Mouse (Mus musculus) embryonic facial prominence, embryonic 11.5 days (tissue): Measurements from ENCODE around the gene Slc24a4. TPM values are rescaled to one million over a fixed set of nuclear protein-coding genes. Genes with fewer than 3 reads are reported as not detected.

Source experiments
- ATAC-seq: fragments of 200-750 bp; cut with Nextera tagmentation; replicated peaks from 2 replicates; pipeline ENCODE4 v1.8.0; 2017; ENCODE audit warnings: low read depth; ENCODE audit not compliant: insufficient number of reproducible peaks, low FRiP score, low TSS enrichment
- DNase-seq: peaks from one replicate; pipeline ENCODE4 v3.0.0-alpha.2; 2015; ENCODE audit warnings: low spot score
- H3K27ac ChIP-seq: fragments of 300-500 bp; sonication (generic); replicated peaks from 2 replicates; pipeline ENCODE4 v1.5.1; 2014; ENCODE audit warnings: mild to moderate bottlenecking, low read depth, low read length, control low read depth
- H3K27me3 ChIP-seq: fragments of 300-500 bp; sonication (generic); 2 replicates; pipeline ENCODE4 v1.6.1; 2014; ENCODE audit warnings: mild to moderate bottlenecking, low read length, moderate library complexity, mixed read lengths; ENCODE audit not compliant: control insufficient read depth, insufficient read depth
- H3K36me3 ChIP-seq: fragments of 300-500 bp; sonication (generic); replicated peaks from 2 replicates; pipeline ENCODE4 v1.6.1; 2014; ENCODE audit warnings: low read depth, mild to moderate bottlenecking, low read length, moderate library complexity, mixed read lengths; ENCODE audit not compliant: control insufficient read depth, insufficient read depth
- H3K4me1 ChIP-seq: fragments of 300-500 bp; sonication (generic); 2 replicates; pipeline ENCODE4 v1.6.1; 2014; ENCODE audit warnings: low read length, mixed read lengths; ENCODE audit not compliant: control insufficient read depth, insufficient read depth
- H3K4me2 ChIP-seq: fragments of 300-500 bp; sonication (generic); 2 replicates; pipeline ENCODE4 v1.6.1; 2014; ENCODE audit warnings: low read depth, mild to moderate bottlenecking, control low read depth, low read length, moderate library complexity
- H3K4me3 ChIP-seq: fragments of 300-500 bp; sonication (generic); 2 replicates; pipeline ENCODE4 v1.5.1; 2014; ENCODE audit warnings: low read depth, low read length, control low read depth
- H3K9ac ChIP-seq: fragments of 300-500 bp; sonication (generic); replicated peaks from 2 replicates; pipeline ENCODE4 v1.6.1; 2014; ENCODE audit warnings: mild to moderate bottlenecking, control low read depth, low read length
- H3K9me3 ChIP-seq: fragments of 300-500 bp; sonication (generic); replicated peaks from 2 replicates; pipeline ENCODE4 v1.6.1; 2016; ENCODE audit warnings: mild to moderate bottlenecking, low read length, inconsistent platforms, mixed read lengths; ENCODE audit not compliant: control insufficient read depth
- WGBS: fragments of 180-500 bp; shearing (Covaris S2); extraction: QIAGEN DNeasy Blood & Tissue Kit; methylation state at CpG from one replicate; pipeline ENCODE4 v1.1.7; 2014; 5-methylcytosine and 5-hydroxymethylcytosine counted together
- polyA plus RNA-seq: library from polyadenylated mRNA; unstranded; fragments of >200 nt; fragmentation: Nextera tagmentation; extraction: Ambion mirVana; gene quantifications from 2 replicates; pipeline ENCODE4 v1.2.1, GENCODE M21; 2014

Gene Slc24a4
- polyA plus RNA-seq, 1 experiment from 2014 or later = 0.24 TPM

DNA sequence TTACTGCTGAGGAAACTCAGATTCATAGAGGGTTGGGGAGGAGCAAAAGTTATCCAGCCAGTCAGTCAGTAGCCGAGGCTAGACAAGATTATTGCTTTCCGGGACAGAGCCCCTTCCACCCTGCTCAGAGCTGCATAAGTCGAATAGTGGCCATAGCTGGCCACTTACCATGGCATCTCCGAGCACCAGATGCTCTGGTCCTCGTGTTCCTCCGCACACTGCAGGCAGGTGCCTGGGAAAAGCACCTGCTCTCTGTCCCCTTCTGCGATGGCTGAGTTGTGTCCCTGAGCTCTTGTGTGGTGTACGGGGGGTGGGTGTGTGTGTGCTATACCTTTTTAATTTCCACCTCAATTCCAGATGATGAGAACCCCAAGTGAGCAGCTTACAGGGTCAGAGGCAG is 167.1 kb downstream of the Slc24a4 start:
- DNase-seq (no peak), ATAC-seq (no peak)
- Histone ChIP-seq H3K4me2 (no peak overlapping the region), H3K9ac (no peak overlapping the region), H3K27me3 (no peaks in the 10 kb centered on the region), H3K36me3 (no peaks in the 10 kb centered on the region), H3K4me1 (no peaks in the 10 kb centered on the region), H3K9me3 (no peaks in the 10 kb centered on the region), H3K4me3 (no peak overlapping the region), H3K27ac (no peak overlapping the region)
- 79% methylated on average over 8 of the region's 8 CpGs for WGBS

DNA sequence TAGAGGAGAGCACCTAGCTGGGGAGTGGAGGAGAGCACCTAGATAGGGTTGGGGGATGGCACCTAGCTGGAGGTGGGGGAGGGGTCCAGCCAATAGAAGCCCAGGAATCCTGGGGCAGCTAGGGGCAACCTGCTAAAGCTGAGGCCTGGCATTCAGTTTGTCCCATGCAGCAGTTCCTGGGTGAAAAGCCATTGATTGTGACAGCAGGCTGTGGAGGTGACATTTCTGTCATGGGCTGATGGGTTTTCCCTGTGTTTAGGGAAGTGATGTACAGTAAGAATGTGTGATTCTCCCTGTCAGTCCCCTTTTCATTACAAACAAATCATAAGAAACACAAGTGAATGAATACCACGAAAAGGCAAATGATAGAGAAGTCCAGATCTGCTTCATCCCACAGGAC is 167.8 kb downstream of the Slc24a4 start:
- Histone ChIP-seq H3K36me3 (no peaks in the 10 kb centered on the region), H3K9me3 (no peaks in the 10 kb centered on the region), H3K9ac (no peak overlapping the region), H3K4me3 (no peak overlapping the region), H3K27me3 (no peaks in the 10 kb centered on the region), H3K27ac (no peak overlapping the region), H3K4me1 (no peaks in the 10 kb centered on the region), H3K4me2 (no peak overlapping the region)
- no peak for DNase-seq
- 94% methylated on average over 1 of the region's 1 CpGs for WGBS
- ATAC-seq = no peak

DNA sequence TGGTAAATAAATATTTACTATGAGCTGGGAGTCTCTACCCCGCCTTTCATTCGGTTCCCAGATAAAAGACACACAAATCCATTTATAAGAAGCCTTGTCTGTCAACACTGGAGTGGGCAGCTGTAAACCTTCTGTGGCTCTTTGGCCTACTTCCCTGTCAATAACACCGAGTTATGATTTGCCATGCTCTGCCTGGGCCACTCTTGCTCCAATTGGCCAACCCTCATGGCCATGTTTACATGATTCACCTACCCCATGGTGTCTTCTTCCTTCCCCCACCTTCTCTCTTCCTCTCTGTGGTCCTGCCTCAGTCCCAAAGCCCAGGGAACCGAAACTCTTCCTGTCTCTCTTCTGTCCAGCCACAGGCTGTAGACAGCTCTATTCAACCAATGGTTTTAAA is 168.4 kb downstream of the Slc24a4 start:
- no peaks in the 10 kb centered on the region for H3K9me3 ChIP-seq
- H3K9ac ChIP-seq = no peak overlapping the region
- DNase-seq (no peak), ATAC-seq (no peak)
- WGBS = 83% methylated on average over 4 of the region's 4 CpGs
- H3K4me1 ChIP-seq = no peaks in the 10 kb centered on the region
- H3K4me2 ChIP-seq = no peak overlapping the region
- no peaks in the 10 kb centered on the region for H3K36me3 ChIP-seq
- H3K27me3 ChIP-seq = no peaks in the 10 kb centered on the region
- no peak overlapping the region for H3K27ac ChIP-seq
- H3K4me3 ChIP-seq = no peak overlapping the region

DNA sequence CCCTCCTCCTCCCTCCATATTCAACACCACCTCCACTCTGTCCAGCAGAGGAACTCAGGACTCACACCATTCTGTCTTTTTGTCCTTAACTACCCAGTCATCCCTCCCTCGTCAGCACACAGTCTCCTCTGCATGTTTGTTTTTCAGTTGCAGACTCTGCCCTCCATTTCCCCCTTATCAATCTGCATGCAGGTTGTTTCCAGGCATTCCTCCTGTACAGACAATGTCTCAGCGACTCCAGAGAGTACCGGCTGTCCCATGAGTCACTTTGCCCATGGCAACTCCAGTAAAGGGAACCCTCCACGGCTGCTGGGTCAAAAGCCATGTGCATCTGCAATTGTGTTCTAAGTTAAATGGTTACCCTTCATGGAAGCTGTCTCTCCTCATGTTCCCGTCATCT is 170.7 kb downstream of the Slc24a4 start:
- Histone ChIP-seq H3K36me3 (no peaks in the 10 kb centered on the region), H3K27me3 (no peaks in the 10 kb centered on the region), H3K9me3 (no peaks in the 10 kb centered on the region), H3K4me3 (no peak overlapping the region), H3K27ac (no peak overlapping the region), H3K4me1 (no peaks in the 10 kb centered on the region), H3K9ac (no peak overlapping the region), H3K4me2 (no peak overlapping the region)
- 64% methylated on average over 5 of the region's 5 CpGs for WGBS
- no peak for ATAC-seq
- DNase-seq = no peak

DNA sequence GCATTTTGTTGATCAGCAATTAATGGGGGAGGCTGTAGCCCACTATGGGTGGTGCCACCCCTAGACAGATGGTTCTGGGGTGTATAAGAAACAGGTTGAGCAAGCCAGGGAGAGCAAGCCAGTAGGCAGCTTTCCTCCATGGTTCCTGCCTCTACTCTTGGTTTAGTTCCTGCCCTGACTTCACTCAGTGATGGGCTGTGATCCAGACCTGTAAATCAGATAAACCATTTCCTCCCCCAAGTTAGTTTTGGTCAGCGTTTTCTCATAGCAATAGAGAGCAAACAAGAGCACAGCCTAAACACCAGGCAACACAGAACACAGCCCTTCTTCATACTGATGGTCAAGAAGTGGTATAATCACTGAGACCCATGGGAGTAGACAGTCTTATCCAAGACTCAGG is 173.1 kb downstream of the Slc24a4 start:
- no peaks in the 10 kb centered on the region for H3K4me1 ChIP-seq
- no peak overlapping the region for H3K9ac ChIP-seq
- no peak overlapping the region for H3K4me3 ChIP-seq
- WGBS = 82% methylated on average over 1 of the region's 1 CpGs
- no peak overlapping the region for H3K4me2 ChIP-seq
- H3K27ac ChIP-seq = no peak overlapping the region
- ATAC-seq = no peak
- H3K27me3 ChIP-seq = no peaks in the 10 kb centered on the region
- H3K36me3 ChIP-seq = no peaks in the 10 kb centered on the region
- no peaks in the 10 kb centered on the region for H3K9me3 ChIP-seq
- DNase-seq = no peak

DNA sequence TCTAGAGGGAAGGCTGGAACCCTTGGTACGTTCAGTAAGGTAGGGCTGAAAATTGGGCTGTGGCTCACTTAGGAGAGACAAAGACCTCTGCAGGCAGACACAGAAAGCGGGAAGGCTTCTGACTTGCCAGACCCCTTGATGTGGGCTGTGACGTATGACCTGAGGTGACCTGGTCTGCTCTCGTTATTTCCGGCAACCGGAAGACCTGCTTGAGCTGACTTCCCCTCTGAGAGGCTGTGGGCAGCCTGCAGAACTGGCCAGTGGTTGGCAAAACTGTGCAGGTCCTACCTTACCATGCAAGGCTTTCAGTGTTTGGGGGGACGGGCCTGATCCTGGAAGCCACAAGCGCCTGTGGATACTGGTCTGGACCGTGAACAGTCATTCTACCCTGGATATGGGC is 173.8 kb downstream of the Slc24a4 start:
- Histone ChIP-seq H3K27ac (no peak overlapping the region), H3K27me3 (no peaks in the 10 kb centered on the region), H3K9ac (no peak overlapping the region), H3K4me2 (no peak overlapping the region), H3K9me3 (no peaks in the 10 kb centered on the region), H3K36me3 (no peaks in the 10 kb centered on the region), H3K4me1 (no peaks in the 10 kb centered on the region), H3K4me3 (no peak overlapping the region)
- no peak for ATAC-seq
- DNase-seq = no peak
- 72% methylated on average over 9 of the region's 9 CpGs for WGBS

DNA sequence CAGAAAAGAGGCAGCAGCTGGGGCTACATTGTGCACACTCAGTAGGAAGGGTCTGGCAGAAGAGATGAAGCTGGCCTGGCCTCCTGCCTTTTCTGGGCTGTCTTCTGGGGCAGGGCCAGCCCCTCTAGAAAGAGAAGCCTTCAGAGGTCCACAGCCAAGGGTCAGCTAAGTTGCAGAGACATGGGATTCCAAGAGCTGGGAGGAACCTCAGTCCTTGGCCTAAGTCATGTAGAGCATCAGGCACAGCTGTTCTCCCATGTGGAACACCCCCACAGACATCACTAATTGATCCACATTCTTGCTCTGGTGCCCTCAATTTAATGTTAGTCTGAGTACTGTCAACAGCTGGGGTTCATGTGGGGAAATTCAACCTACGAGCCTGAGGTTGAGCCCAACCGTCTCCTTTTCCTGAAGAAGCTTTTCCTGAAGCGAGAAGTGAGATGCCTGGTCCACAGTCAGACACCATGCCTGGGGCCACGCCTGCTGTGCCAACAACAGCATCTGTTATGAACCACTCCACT is 174.4 kb downstream of the Slc24a4 start:
- Histone ChIP-seq H3K36me3 (no peaks in the 10 kb centered on the region), H3K4me3 (no peak overlapping the region), H3K4me1 (no peaks in the 10 kb centered on the region), H3K27ac (no peak overlapping the region), H3K27me3 (no peaks in the 10 kb centered on the region), H3K4me2 (no peak overlapping the region), H3K9me3 (no peaks in the 10 kb centered on the region), H3K9ac (no peak overlapping the region)
- ATAC-seq (no peak), DNase-seq (no peak)
- 49% methylated on average over 4 of the region's 4 CpGs for WGBS

DNA sequence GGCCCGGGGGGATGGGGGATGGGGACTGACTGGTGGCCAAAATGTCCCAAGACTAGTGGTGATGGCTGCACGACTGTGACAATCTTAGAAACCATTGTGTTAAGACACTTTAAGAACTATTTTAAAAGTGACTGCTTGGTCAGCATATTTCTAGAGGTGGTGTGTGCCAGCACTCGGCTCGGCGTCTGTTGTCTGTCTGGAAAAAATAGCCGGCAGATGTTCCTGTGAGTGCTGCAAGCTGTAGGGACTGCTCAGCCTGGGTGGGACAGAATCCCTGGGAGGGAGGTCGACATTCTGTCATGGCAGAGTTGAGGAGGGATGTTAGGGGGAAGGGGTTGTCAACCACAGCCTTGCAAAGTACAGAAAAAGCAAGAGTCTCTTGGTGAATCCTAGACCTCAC is 175.3 kb downstream of the Slc24a4 start:
- H3K4me1 ChIP-seq = no peaks in the 10 kb centered on the region
- ATAC-seq = no peak
- no peaks in the 10 kb centered on the region for H3K36me3 ChIP-seq
- no peak overlapping the region for H3K9ac ChIP-seq
- H3K27ac ChIP-seq = no peak overlapping the region
- DNase-seq = no peak
- no peak overlapping the region for H3K4me3 ChIP-seq
- H3K9me3 ChIP-seq = no peaks in the 10 kb centered on the region
- H3K27me3 ChIP-seq = no peaks in the 10 kb centered on the region
- no peak overlapping the region for H3K4me2 ChIP-seq
- WGBS = 36% methylated on average over 7 of the region's 7 CpGs
